ENCODE assay signal across 8 mouse cellular contexts in genomic region chr10:127751548-127751947, GRCm38 (mm10). TPM values are rescaled to one million over a fixed set of nuclear protein-coding genes. Genes with fewer than 3 reads are reported as not detected.
DNase-seq lines count a peak whose midpoint lies in the region; ATAC-seq lines count a peak whose summit lies in the region.

TSS of gene Gpr182 (minus strand) at chr10:127751732.

- H3K9me3 ChIP-seq in midbrain, embryonic 13.5 days, result no peaks in the 10 kb centered on the region
- H3K9me3 ChIP-seq in midbrain, embryonic 11.5 days (ENCODE audit: control insufficient read depth, low read length), result no peaks in the 10 kb centered on the region
- no peaks in the 10 kb centered on the region for H3K9me3 ChIP-seq in heart, embryonic 12.5 days (replicated peaks)
- H3K9me3 ChIP-seq in limb, embryonic 10.5 days (replicated peaks), result no peaks in the 10 kb centered on the region
- H3K9me3 ChIP-seq in neural tube, embryonic 13.5 days, result no peaks in the 10 kb centered on the region

- ATAC-seq in midbrain, embryonic 13.5 days, result no peak
- ATAC-seq in midbrain, embryonic 11.5 days (ENCODE audit: low FRiP score), result no peak
- peak; percentile 78 for ATAC-seq in heart, embryonic 12.5 days (ENCODE audit: insufficient number of reproducible peaks, low FRiP score)
- ATAC-seq in neural tube, embryonic 13.5 days (ENCODE audit: low read depth), result no peak

- WGBS in midbrain, embryonic 13.5 days, result 63% methylated on average over 8 of the region's 8 CpGs
- WGBS in midbrain, embryonic 11.5 days, result 57% methylated on average over 8 of the region's 8 CpGs
- WGBS in heart, embryonic 12.5 days, result 27% methylated on average over 8 of the region's 8 CpGs
- 43% methylated on average over 8 of the region's 8 CpGs for WGBS in limb, embryonic 10.5 days
- 74% methylated on average over 8 of the region's 8 CpGs for WGBS in neural tube, embryonic 13.5 days

- H3K4me3 ChIP-seq in midbrain, embryonic 13.5 days (replicated peaks), result no peak within 1 kb of the TSS
- no peak within 1 kb of the TSS for H3K4me3 ChIP-seq in midbrain, embryonic 11.5 days (ENCODE audit: low read depth, low read length)
- H3K4me3 ChIP-seq in heart, embryonic 12.5 days, result peak within 1 kb of the TSS; percentile 48
- H3K4me3 ChIP-seq in limb, embryonic 10.5 days, result peak within 1 kb of the TSS; percentile 24
- H3K4me3 ChIP-seq in neural tube, embryonic 13.5 days, result no peak within 1 kb of the TSS

- peaks cover 12% of the 10 kb centered on the region for H3K4me1 ChIP-seq in midbrain, embryonic 13.5 days (replicated peaks)
- 0 out of 2 replicates have a peak, but pooled peaks cover 2% of the 10 kb centered on the region for H3K4me1 ChIP-seq in midbrain, embryonic 11.5 days (ENCODE audit: control insufficient read depth, insufficient read depth, low read length)
- peaks cover 46% of the 10 kb centered on the region for H3K4me1 ChIP-seq in heart, embryonic 12.5 days (replicated peaks)
- H3K4me1 ChIP-seq in limb, embryonic 10.5 days, result peaks cover 33% of the 10 kb centered on the region
- H3K4me1 ChIP-seq in neural tube, embryonic 13.5 days (replicated peaks), result peaks cover 26% of the 10 kb centered on the region

- H3K9ac ChIP-seq in midbrain, embryonic 13.5 days (replicated peaks), result 0 out of 2 replicates have a peak within 1 kb of the TSS, but pooled peaks have one; percentile 12
- H3K9ac ChIP-seq in midbrain, embryonic 11.5 days (ENCODE audit: low read length), result no peak within 1 kb of the TSS
- H3K9ac ChIP-seq in heart, embryonic 12.5 days, result peak within 1 kb of the TSS; percentile 72
- no peak within 1 kb of the TSS for H3K9ac ChIP-seq in neural tube, embryonic 13.5 days

- peaks cover 26% of the 10 kb centered on the region for H3K36me3 ChIP-seq in midbrain, embryonic 13.5 days
- H3K36me3 ChIP-seq in midbrain, embryonic 11.5 days (ENCODE audit: control insufficient read depth, insufficient read depth, low read length), result peaks cover 9% of the 10 kb centered on the region; the same call in 1 of the 2 replicates
- peaks cover 22% of the 10 kb centered on the region for H3K36me3 ChIP-seq in heart, embryonic 12.5 days
- H3K36me3 ChIP-seq in limb, embryonic 10.5 days, result peaks cover 23% of the 10 kb centered on the region
- H3K36me3 ChIP-seq in neural tube, embryonic 13.5 days, result peaks cover 19% of the 10 kb centered on the region

- H3K4me2 ChIP-seq in midbrain, embryonic 13.5 days (replicated peaks), result no peak within 1 kb of the TSS
- no peak within 1 kb of the TSS for H3K4me2 ChIP-seq in midbrain, embryonic 11.5 days
- H3K4me2 ChIP-seq in heart, embryonic 12.5 days, result peak within 1 kb of the TSS; percentile 61
- H3K4me2 ChIP-seq in neural tube, embryonic 13.5 days, result peak within 1 kb of the TSS; percentile 42

- H3K27ac ChIP-seq in midbrain, embryonic 13.5 days, result no peak within 1 kb of the TSS
- H3K27ac ChIP-seq in midbrain, embryonic 11.5 days (ENCODE audit: low read depth, low read length), result no peak within 1 kb of the TSS
- peak within 1 kb of the TSS; percentile 75 for H3K27ac ChIP-seq in heart, embryonic 12.5 days (ENCODE audit: poor library complexity, severe bottlenecking)
- H3K27ac ChIP-seq in limb, embryonic 10.5 days, result no peak within 1 kb of the TSS
- no peak within 1 kb of the TSS for H3K27ac ChIP-seq in neural tube, embryonic 13.5 days (replicated peaks)

- no peaks in the 10 kb centered on the region for H3K27me3 ChIP-seq in midbrain, embryonic 13.5 days
- H3K27me3 ChIP-seq in midbrain, embryonic 11.5 days (ENCODE audit: control insufficient read depth, insufficient read depth, low read length), result no peaks in the 10 kb centered on the region
- H3K27me3 ChIP-seq in heart, embryonic 12.5 days (replicated peaks), result no peaks in the 10 kb centered on the region
- no peaks in the 10 kb centered on the region for H3K27me3 ChIP-seq in limb, embryonic 10.5 days (ENCODE audit: low read depth, poor library complexity, severe bottlenecking)
- no peaks in the 10 kb centered on the region for H3K27me3 ChIP-seq in neural tube, embryonic 13.5 days

- no peak for DNase-seq in midbrain, embryonic 11.5 days (ENCODE audit: low spot score, missing footprints)
- DNase-seq in limb, embryonic 10.5 days (ENCODE audit: low spot score), result no peak
- DNase-seq in frontal cortex, postnatal 14 days (ENCODE audit: low spot score in 2 of 2), result no peak
- no peak for DNase-seq in urinary bladder, postnatal 14 days (ENCODE audit: low spot score)
- no peak for DNase-seq in left cerebral cortex, adult 8-10 months (ENCODE audit: low spot score in 2 of 2)

RNA-seq across cellular contexts. Expression of gene Gpr182, which starts in this region (rescaled TPM):
- 0.39 and 0.52 TPM in 2 replicates for polyA plus RNA-seq in midbrain, embryonic 13.5 days (2015; fragmentation: Nextera tagmentation; extraction: Ambion mirVana)
- 0.21 and 0.30 TPM in 2 replicates for polyA plus RNA-seq in midbrain, embryonic 11.5 days (2014; fragmentation: Nextera tagmentation; extraction: Ambion mirVana)
- polyA plus RNA-seq in heart, embryonic 12.5 days (2016; fragmentation: Nextera tagmentation; extraction: Ambion mirVana), result 22.2 and 23.4 TPM in 2 replicates
- polyA plus RNA-seq in limb, embryonic 10.5 days (2016; fragmentation: Nextera tagmentation; extraction: Ambion mirVana), result 0.50 and 0.51 TPM in 2 replicates
- 0.45 and 0.92 TPM in 2 replicates for polyA plus RNA-seq in neural tube, embryonic 13.5 days (2015; fragmentation: Nextera tagmentation; extraction: Ambion mirVana)
- 1 to 10 TPM; 2.0 to 3.1 (median 2.6) TPM for total RNA-seq in left cerebral cortex, adult 8-10 months (2022)

Comparison
In these comparisons a context has a peak if more than half of its experiments do, and no peak if none do; other contexts are left out.
1. RNA of gene Gpr182 (polyA plus RNA-seq): 22.2 to 23.4 TPM in heart, embryonic 12.5 days; 0.45 to 0.92 TPM in neural tube, embryonic 13.5 days, 0.50 to 0.51 TPM in limb, embryonic 10.5 days, 0.39 to 0.52 TPM in midbrain, embryonic 13.5 days and 0.21 to 0.30 TPM in midbrain, embryonic 11.5 days; every median in the first group is over 10 times any median in the second.
2. H3K9ac ChIP-seq: peak in midbrain, embryonic 13.5 days (single experiment) and heart, embryonic 12.5 days (single experiment); none in midbrain, embryonic 11.5 days (single experiment) and neural tube, embryonic 13.5 days (single experiment).
3. H3K4me2 ChIP-seq: peak in heart, embryonic 12.5 days (single experiment) and neural tube, embryonic 13.5 days (single experiment); none in midbrain, embryonic 13.5 days (single experiment) and midbrain, embryonic 11.5 days (single experiment).
4. H3K4me3 ChIP-seq: peak in heart, embryonic 12.5 days (single experiment) and limb, embryonic 10.5 days (single experiment); none in midbrain, embryonic 13.5 days (single experiment), midbrain, embryonic 11.5 days (single experiment) and neural tube, embryonic 13.5 days (single experiment).